Mouse (Mus musculus): ENCODE data around the gene Srsf9.
A peak's percentile ranks its signal among the peaks of the same experiment; 100 is the strongest.

GRCm38 (mm10) chr5:115333626-115334025, 6.6 kb downstream of the Srsf9 start:
- TF ChIP-seq HCFC1 (IDR thresholded peaks at IDR 0.05; ENCODE audit: low read depth, low read length), result no peak
- peak; percentile 71; the same call in 1 of the 2 replicates for TF ChIP-seq TBP (IDR thresholded peaks at IDR 0.05; ENCODE audit: low read depth, low read length)
- peak; percentile 70 for TF ChIP-seq MXI1 (IDR thresholded peaks at IDR 0.05; ENCODE audit: low read depth, low read length)
- TF ChIP-seq CTCF (IDR thresholded peaks at IDR 0.05 in 2 of 3, conservative IDR thresholded peaks at IDR 0.05 in 1 of 3; ENCODE audit: control insufficient read depth in 1 of 3, insufficient read depth in 1 of 3, low read depth in 2 of 3, low read length in 3 of 3, poor library complexity in 1 of 3, severe bottlenecking in 1 of 3), result no peak
- no peak; the same call in 1 of the 2 replicates for TF ChIP-seq KAT2A (conservative IDR thresholded peaks at IDR 0.05; ENCODE audit: low read depth, low read length)
- TF ChIP-seq POLR2AphosphoS2 (IDR thresholded peaks at IDR 0.05; ENCODE audit: low read length), result peak; percentile 67; the same call in 1 of the 2 replicates
- TF ChIP-seq SIN3A (IDR thresholded peaks at IDR 0.05; ENCODE audit: low read length), result peak; percentile 85
- TF ChIP-seq BHLHE40 (IDR thresholded peaks at IDR 0.05; ENCODE audit: borderline replicate concordance, low read depth, low read length), result peak; percentile 69; the same call in 1 of the 2 replicates
- TF ChIP-seq ETS1 (IDR thresholded peaks at IDR 0.05; ENCODE audit: low read depth, low read length), result peak; percentile 95
- TF ChIP-seq POLR2A (IDR thresholded peaks at IDR 0.05; ENCODE audit: control insufficient read depth in 1 of 2, insufficient read depth in 1 of 2, low read depth in 1 of 2, low read length in 2 of 2, poor library complexity in 1 of 2), result no peak
- no peak for TF ChIP-seq NELFE (IDR thresholded peaks at IDR 0.05; ENCODE audit: low read depth, low read length)
- TF ChIP-seq ZNF384 (IDR thresholded peaks at IDR 0.05; ENCODE audit: low read depth, low read length), result no peak
- peak; percentile 81 to 88 for TF ChIP-seq EP300 (IDR thresholded peaks at IDR 0.05; ENCODE audit: low read depth in 1 of 2, low read length in 2 of 2)
